Mouse (Mus musculus) megakaryocyte, embryonic 14.5 days (primary cell): ENCODE data around the gene Gipc3.

Experiments used
- FLI1 ChIP-seq: IDR thresholded peaks from 2 replicates; pipeline ENCODE4 v1.6.1; 2012; ENCODE audit warnings: low read length, inconsistent platforms, mixed read lengths
- GATA1 ChIP-seq: IDR thresholded peaks from 3 replicates; pipeline ENCODE4 v1.6.1; 2012; ENCODE audit warnings: mixed read lengths, low read length, inconsistent platforms, borderline replicate concordance

DNA sequence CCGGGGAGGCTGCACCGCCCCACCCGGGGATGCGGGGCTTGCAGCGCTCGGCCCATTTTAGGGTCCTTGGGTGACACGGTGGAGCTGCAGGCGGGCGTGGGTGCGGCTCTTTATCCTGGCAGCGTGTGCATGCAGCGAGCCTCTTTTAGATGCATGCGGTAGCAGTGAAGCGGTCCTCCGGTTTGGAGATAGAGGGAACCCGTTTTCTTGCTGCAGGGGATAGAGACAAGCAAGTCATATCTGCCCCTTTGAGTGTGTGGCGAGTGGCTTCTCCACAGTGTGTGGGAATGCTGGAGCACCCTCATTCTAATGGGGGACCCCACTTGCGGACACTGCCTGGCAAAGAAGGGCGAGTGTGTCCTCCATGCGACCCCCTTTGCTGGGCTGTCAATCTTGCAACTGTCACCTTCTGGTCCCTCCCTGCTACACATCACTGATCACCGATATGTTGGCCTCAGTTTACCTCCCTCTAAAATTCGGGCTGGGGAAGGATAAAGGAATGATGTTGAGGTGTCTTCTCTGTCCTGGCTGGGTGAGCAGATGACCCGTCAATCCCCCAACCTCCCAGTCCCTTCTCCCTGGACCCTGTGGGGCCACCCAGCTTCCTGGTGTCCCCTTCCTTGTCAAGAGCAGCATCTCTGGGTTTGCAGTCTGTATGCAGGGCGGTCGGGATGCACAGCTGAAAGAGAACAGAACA is 49.6 kb downstream of the Gipc3 start:
- TF ChIP-seq GATA1, result no peak
- TF ChIP-seq FLI1, result no peak
